Mouse (Mus musculus): ENCODE measurements at regions not wholly inside any gene's neighbourhood (a gene's known extent, or its start where the extent isn't known, plus 50 kb on each side); places are given as distances from the start of the nearest gene placed in this dataset.

GRCm38 (mm10) chr13:11490766-11491165 lies 616.0 kb downstream of the Ryr2 start:
- in situ Hi-C loops (cut with MseI, MboI) = no loop called here

- in situ Hi-C loops (cut with MseI, MboI) = no loop called here
Measured at GRCm38 (mm10) chr13:11483142-11483541, 623.6 kb downstream of the Ryr2 start.

GRCm38 (mm10) chr13:11482701-11483100 lies 624.0 kb downstream of the Ryr2 start:
- in situ Hi-C loops (cut with MseI, MboI) = no loop called here

- in situ Hi-C loops (cut with MseI, MboI) = no loop called here
Measured at GRCm38 (mm10) chr13:11460251-11460650, 646.5 kb downstream of the Ryr2 start.

GRCm38 (mm10) chr13:11455113-11455512 lies 651.6 kb downstream of the Ryr2 start:
- in situ Hi-C loops (cut with MseI, MboI) = no loop called here

GRCm38 (mm10) chr13:11452448-11452847 lies 654.3 kb downstream of the Ryr2 start:
- in situ Hi-C loops (cut with MseI, MboI) = no loop called here

GRCm38 (mm10) chr13:11432465-11433339 lies 674.0 kb downstream of the Ryr2 start:
- in situ Hi-C loops (cut with MseI, MboI) = no loop called here

- in situ Hi-C loops (cut with MseI, MboI) = no loop called here
Measured at GRCm38 (mm10) chr13:11426820-11427219, 679.9 kb downstream of the Ryr2 start.

GRCm38 (mm10) chr13:11392027-11392426 lies 714.7 kb downstream of the Ryr2 start:
- in situ Hi-C loops (cut with MseI, MboI) = no loop called here

- in situ Hi-C loops (cut with MseI, MboI) = no loop called here
Measured at GRCm38 (mm10) chr13:11375452-11375851, 731.3 kb downstream of the Ryr2 start.

GRCm38 (mm10) chr13:11369456-11369855 lies 737.3 kb downstream of the Ryr2 start:
- in situ Hi-C loops (cut with MseI, MboI) = no loop called here

GRCm38 (mm10) chr13:11362872-11363271 lies 743.9 kb downstream of the Ryr2 start:
- in situ Hi-C loops (cut with MseI, MboI) = no loop called here

GRCm38 (mm10) chr13:11348502-11348849 lies 758.3 kb downstream of the Ryr2 start:
- in situ Hi-C loops (cut with MseI, MboI) = no loop called here

- in situ Hi-C loops (cut with MseI, MboI) = no loop called here
Measured at GRCm38 (mm10) chr13:11347787-11348501, 758.8 kb downstream of the Ryr2 start.

- in situ Hi-C loops (cut with MseI, MboI) = no loop called here
Measured at GRCm38 (mm10) chr13:11344500-11344899, 762.2 kb downstream of the Ryr2 start.

GRCm38 (mm10) chr13:11338297-11338616 lies 768.5 kb downstream of the Ryr2 start:
- in situ Hi-C loops (cut with MseI, MboI) = no loop called here

- in situ Hi-C loops (cut with MseI, MboI) = no loop called here
Measured at GRCm38 (mm10) chr13:11337610-11338296, 769.0 kb downstream of the Ryr2 start.

- in situ Hi-C loops (cut with MseI, MboI) = no loop called here
Measured at GRCm38 (mm10) chr13:11336958-11337357, 769.8 kb downstream of the Ryr2 start.

GRCm38 (mm10) chr13:11331991-11332390 lies 774.8 kb downstream of the Ryr2 start:
- in situ Hi-C loops (cut with MseI, MboI) = no loop called here

GRCm38 (mm10) chr13:11308716-11309115 lies 798.0 kb downstream of the Ryr2 start:
- in situ Hi-C loops (cut with MseI, MboI) = no loop called here

- in situ Hi-C loops (cut with MseI, MboI) = no loop called here
Measured at GRCm38 (mm10) chr13:11295493-11295892, 811.3 kb downstream of the Ryr2 start.

GRCm38 (mm10) chr13:11294689-11295088 lies 812.1 kb downstream of the Ryr2 start:
- in situ Hi-C loops (cut with MseI, MboI) = no loop called here

- in situ Hi-C loops (cut with MseI, MboI) = no loop called here
Measured at GRCm38 (mm10) chr13:11293750-11294149, 813.0 kb downstream of the Ryr2 start.
